Mouse (Mus musculus) CH12.LX (cell line): ENCODE data around the gene Prdm2. TPM values are rescaled to one million over a fixed set of nuclear protein-coding genes. Genes with fewer than 3 reads are reported as not detected.

Source experiments
- DNase-seq: peaks from one replicate; pipeline ENCODE4 v3.0.0-alpha.2; 2013; ENCODE audit errors: extremely low read depth
- H3K27ac ChIP-seq: 2 replicates; pipeline ENCODE4 v1.5.1; 2012; ENCODE audit warnings: low read depth, mild to moderate bottlenecking, control low read depth, moderate library complexity; ENCODE audit not compliant: insufficient read depth
- H3K27me3 ChIP-seq: replicated peaks from 2 replicates; pipeline ENCODE3; 2012; ENCODE audit warnings: inconsistent platforms
- H3K36me3 ChIP-seq, 2 experiments: replicated peaks in 1 of 2; 2 replicates each; pipeline versions ENCODE3 to v1.6.1; 2012; ENCODE audit warnings: inconsistent platforms in 1 of 2, low read length in 1 of 2, mild to moderate bottlenecking in 1 of 2, mixed read lengths in 1 of 2, moderate library complexity in 1 of 2; ENCODE audit not compliant: control insufficient read depth in 1 of 2, insufficient read depth in 1 of 2
- H3K4me1 ChIP-seq, 2 experiments: 2 replicates each; pipeline ENCODE4 v1.6.1; 2012; ENCODE audit warnings: inconsistent platforms in 1 of 2, moderate library complexity in 1 of 2; ENCODE audit not compliant: insufficient read depth in 2 of 2, control insufficient read depth in 1 of 2
- H3K4me2 ChIP-seq: 2 replicates; pipeline ENCODE4 v1.6.1; 2012; ENCODE audit warnings: low read depth, mild to moderate bottlenecking, control low read depth; ENCODE audit not compliant: poor library complexity, insufficient read depth, severe bottlenecking
- H3K4me3 ChIP-seq, 3 experiments: fragments of 150-350 bp in 1 of 3; sonication (generic) in 1 of 3; replicated peaks in 1 of 3; 2 replicates each; pipeline versions ENCODE3 to v1.5.1; 2011 to 2012; ENCODE audit warnings: low read depth in 2 of 3, low read length in 2 of 3, mild to moderate bottlenecking in 2 of 3, moderate library complexity in 2 of 3, control low read depth in 1 of 3, improper control_type of control experiment in 1 of 3, inconsistent platforms in 1 of 3, mixed read lengths in 1 of 3; ENCODE audit not compliant: poor library complexity in 1 of 3
- H3K79me2 ChIP-seq: replicated peaks from 2 replicates; pipeline ENCODE4 v1.6.1; 2012; ENCODE audit warnings: mild to moderate bottlenecking, moderate library complexity; ENCODE audit not compliant: control insufficient read depth, poor library complexity, insufficient read depth, severe bottlenecking; ENCODE audit errors: extremely low read depth
- H3K9ac ChIP-seq: 2 replicates; pipeline ENCODE4 v1.6.1; 2012; ENCODE audit warnings: low read depth, mild to moderate bottlenecking, control low read depth, moderate library complexity; ENCODE audit not compliant: insufficient read depth
- H3K9me3 ChIP-seq: replicated peaks from 2 replicates; pipeline ENCODE3; 2012; ENCODE audit warnings: low read length, inconsistent platforms, mixed read lengths
- CHD1 ChIP-seq: IDR thresholded peaks from 2 replicates; pipeline ENCODE4 v1.6.1; 2012; ENCODE audit warnings: low read depth, low read length, improper control_type of control experiment, inconsistent platforms
- POLR2A ChIP-seq: IDR thresholded peaks from 2 replicates; pipeline ENCODE4 v1.6.1; 2011; ENCODE audit warnings: low read depth, mild to moderate bottlenecking, improper control_type of control experiment, low read length
- POLR2AphosphoS2 ChIP-seq: IDR thresholded peaks from 2 replicates; pipeline ENCODE4 v1.6.1; 2011; ENCODE audit warnings: low read depth, low read length, improper control_type of control experiment
- SMC3 ChIP-seq: IDR thresholded peaks from 2 replicates; pipeline ENCODE4 v1.6.1; 2011; ENCODE audit warnings: low read depth, low read length, improper control_type of control experiment
- ZC3H11A ChIP-seq: IDR thresholded peaks from 2 replicates; pipeline ENCODE4 v1.6.1; 2012; ENCODE audit warnings: low read depth, mild to moderate bottlenecking, inconsistent platforms, low read length, improper control_type of control experiment
- dilution Hi-C: fragments of 300-500 bp; cut with MboI; formaldehyde crosslinking; loops from 2 replicates; pipeline ENCODE4 v1.14.3; 2020; ENCODE audit warnings: low sequenced_read_pairs; ENCODE audit not compliant: extremely low pct_unique_long_range_greater_than_20kb, extremely low pct_ligation_motif_present
- in situ Hi-C: fragments of 300-500 bp; cut with MboI; formaldehyde crosslinking; loops from 3 replicates; pipeline ENCODE4 v1.14.3; 2019; ENCODE audit warnings: low sequenced_read_pairs, low pct_ligation_motif_present, low pct_unique_long_range_greater_than_20kb, mixed read lengths
- polyA plus RNA-seq: library from polyadenylated mRNA; unstranded; fragments of >175 nt; gene quantifications from 2 replicates; pipeline ENCODE4 v1.2.1, GENCODE M21; 2012; ENCODE audit warnings: low read depth; ENCODE audit not compliant: insufficient read length
- total RNA-seq, 2 experiments: library from RNA; depleted of rRNA; stranded (reverse); fragments of 300-350 nt in 1 of 2; fragments of >200 nt in 1 of 2; gene quantifications; 2 replicates each; pipeline ENCODE4 v1.2.3; 2012 to 2014

Prdm2 gene
- total and polyA plus RNA-seq, 3 experiments = 3.8 to 16.1 (median 7.1) TPM

GRCm38 (mm10) chr4:143058765-143059344 is 153.9 kb downstream of the Prdm2 start:
- Histone ChIP-seq H3K4me3 (no peak overlapping the region), H3K4me1 (no peaks in the 10 kb centered on the region), H3K79me2 (no peaks in the 10 kb centered on the region), H3K4me2 (no peak overlapping the region), H3K27ac (no peak overlapping the region), H3K36me3 (no peaks in the 10 kb centered on the region), H3K9me3 (no peaks in the 10 kb centered on the region), H3K27me3 (peaks cover 42% of the 10 kb centered on the region), H3K9ac (no peak overlapping the region)
- in situ Hi-C loops = no loop called here
- no peak for DNase-seq
- TF ChIP-seq POLR2AphosphoS2 (no peak), POLR2A (no peak), ZC3H11A (no peak), SMC3 (no peak), CHD1 (no peak)
- dilution Hi-C loops = no loop called here

Other genes starting within 250 kb of the Prdm2 start
- gene Pdpn, start 86.6 kb upstream of the Prdm2 start, total RNA-seq (2012; rRNA removed) = not detected in 2 replicates
- gene Pdpn, start 86.6 kb upstream of the Prdm2 start, total RNA-seq (2014; rRNA removed) = not detected in 2 replicates
- not detected in 2 replicates for gene Pdpn, start 86.6 kb upstream of the Prdm2 start, polyA plus RNA-seq
- not detected in 2 replicates for gene Lrrc38, start 136.8 kb upstream of the Prdm2 start, total RNA-seq (2012; rRNA removed)
- not detected in 2 replicates for gene Lrrc38, start 136.8 kb upstream of the Prdm2 start, total RNA-seq (2014; rRNA removed)
- gene Lrrc38, start 136.8 kb upstream of the Prdm2 start, polyA plus RNA-seq = not detected in 2 replicates
- gene Pramel1, start 181.4 kb upstream of the Prdm2 start, total RNA-seq (2012; rRNA removed) = not detected in 2 replicates
- not detected in 2 replicates for gene Pramel1, start 181.4 kb upstream of the Prdm2 start, total RNA-seq (2014; rRNA removed)
- gene Pramel1, start 181.4 kb upstream of the Prdm2 start, polyA plus RNA-seq = not detected in 2 replicates
- 12.8 and 15.5 TPM in 2 replicates for gene Pramef8, start 199.4 kb upstream of the Prdm2 start, total RNA-seq (2012; rRNA removed)
- gene Pramef8, start 199.4 kb upstream of the Prdm2 start, total RNA-seq (2014; rRNA removed) = 22.5 and 29.5 TPM in 2 replicates
- gene Pramef8, start 199.4 kb upstream of the Prdm2 start, polyA plus RNA-seq = 15.0 and 16.6 TPM in 2 replicates
- gene Oog4, start 237.3 kb upstream of the Prdm2 start, total RNA-seq (2012; rRNA removed) = not detected in 2 replicates
- not detected in 2 replicates for gene Oog4, start 237.3 kb upstream of the Prdm2 start, total RNA-seq (2014; rRNA removed)
- not detected in 2 replicates for gene Oog4, start 237.3 kb upstream of the Prdm2 start, polyA plus RNA-seq